Mouse (Mus musculus) left cerebral cortex, adult 2 months (tissue): ENCODE data around the gene Exd2. TPM values are rescaled to one million over a fixed set of nuclear protein-coding genes. Genes with fewer than 3 reads are reported as not detected.
"Not testable (repeated sequence)": the region's sequence is repeated elsewhere in the genome, so short reads cannot be mapped to it uniquely, and the experiment has no call there.

ENCODE experiments used
- DNase-seq, 2 experiments: peaks; one replicate each; pipeline ENCODE4 v3.0.0; 2021 to 2022; ENCODE audit warnings: low spot score in 2 of 2, mixed read lengths in 1 of 2; ENCODE audit errors: extremely low spot score in 1 of 2
- H3K27ac ChIP-seq: fragments of 200-600 bp; 2 replicates; pipeline ENCODE4 v1.8.1; 2022
- H3K4me3 ChIP-seq: fragments of 200-600 bp; 2 replicates; pipeline ENCODE4 v1.8.1; 2022
- CTCF ChIP-seq: fragments of 200-600 bp; IDR thresholded peaks from 2 replicates; pipeline ENCODE4 v1.8.1; 2022; ENCODE audit warnings: antibody characterized with exemption, mild to moderate bottlenecking, moderate library complexity
- intact Hi-C: fragments of 180-260 bp; cut with DNase I; formaldehyde crosslinking; loops from one replicate; pipeline ENCODE4 v1.15.1; 2025
- total RNA-seq, 2 experiments: library from RNA; stranded (reverse); gene quantifications; 2 replicates each; pipeline ENCODE4 v1.2.3; 2021

Gene Exd2
- total RNA-seq, 2 experiments from 2014 or later = 138 to 142 TPM

DNA sequence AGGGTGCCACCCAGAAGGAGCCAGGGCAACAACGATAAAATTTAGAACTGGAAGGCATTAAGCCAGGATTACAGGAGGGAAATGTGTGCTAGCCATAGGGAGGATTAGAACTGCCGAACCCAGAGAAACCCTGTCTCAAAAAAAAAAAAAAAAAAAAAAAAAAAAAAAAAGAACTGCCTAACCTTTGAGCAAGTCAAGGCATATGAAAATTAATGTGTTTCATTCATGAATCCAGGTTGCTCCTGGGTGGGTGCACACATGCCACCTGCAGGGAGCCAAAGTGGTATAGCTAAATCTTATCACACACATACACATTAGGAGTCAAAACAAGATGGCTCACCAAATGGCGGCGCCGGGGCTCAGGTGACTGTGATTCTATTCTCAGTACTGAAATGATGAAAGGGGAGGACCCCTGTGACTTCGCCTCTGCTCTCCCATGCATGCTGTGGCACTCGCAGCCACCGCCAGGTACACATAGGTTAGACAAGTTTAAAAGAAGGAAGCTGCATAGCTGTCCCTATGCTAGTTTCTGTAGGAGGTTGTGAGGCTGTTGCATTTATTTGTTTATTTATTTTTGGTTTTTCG, 18.3 kb upstream of the Exd2 start:
- H3K27ac ChIP-seq = no peak overlapping the region
- intact Hi-C loops = no loop called here
- no peak overlapping the region for H3K4me3 ChIP-seq
- no peak for TF ChIP-seq CTCF
- DNase-seq = no peak

- intact Hi-C loops = no loop called here
- no peak overlapping the region for H3K4me3 ChIP-seq
- TF ChIP-seq CTCF = no peak
- no peak overlapping the region for H3K27ac ChIP-seq
- DNase-seq = no peak
Measured at GRCm38 (mm10) chr12:80453506-80453905, 9.4 kb upstream of the Exd2 start.

DNA sequence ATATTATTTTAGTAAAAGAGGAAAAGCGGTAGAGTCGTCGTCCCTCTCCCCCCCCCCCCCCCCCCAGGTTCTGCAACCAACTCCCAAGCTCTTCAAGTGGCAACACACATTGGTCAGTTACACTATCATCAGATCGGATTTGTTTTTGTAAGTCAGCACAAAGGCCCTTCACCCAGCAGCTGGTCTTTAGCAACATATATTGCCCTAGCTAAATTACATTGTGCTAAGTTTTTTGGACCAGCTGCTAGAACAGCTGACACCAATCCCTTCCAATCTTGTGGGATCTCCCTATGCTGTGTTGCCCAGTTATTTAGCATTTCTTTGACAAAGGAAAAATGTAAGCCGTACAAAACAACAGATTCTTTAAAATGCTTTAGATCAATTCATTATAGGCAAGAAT, 4.9 kb upstream of the Exd2 start:
- no peak overlapping the region for H3K4me3 ChIP-seq
- intact Hi-C loops = no loop called here
- TF ChIP-seq CTCF = no peak
- DNase-seq = no peak
- H3K27ac ChIP-seq = no peak overlapping the region

GRCm38 (mm10) chr12:80462292-80462896, 501 bp upstream of the Exd2 start:
- H3K27ac ChIP-seq = peak overlapping the region; percentile 95
- not testable (repeated sequence) for DNase-seq
- intact Hi-C loops = loop anchor here (10.0 kb wide), 1 partner anchor 308 kb away; no protein-coding TSS in a partner anchor

DNA sequence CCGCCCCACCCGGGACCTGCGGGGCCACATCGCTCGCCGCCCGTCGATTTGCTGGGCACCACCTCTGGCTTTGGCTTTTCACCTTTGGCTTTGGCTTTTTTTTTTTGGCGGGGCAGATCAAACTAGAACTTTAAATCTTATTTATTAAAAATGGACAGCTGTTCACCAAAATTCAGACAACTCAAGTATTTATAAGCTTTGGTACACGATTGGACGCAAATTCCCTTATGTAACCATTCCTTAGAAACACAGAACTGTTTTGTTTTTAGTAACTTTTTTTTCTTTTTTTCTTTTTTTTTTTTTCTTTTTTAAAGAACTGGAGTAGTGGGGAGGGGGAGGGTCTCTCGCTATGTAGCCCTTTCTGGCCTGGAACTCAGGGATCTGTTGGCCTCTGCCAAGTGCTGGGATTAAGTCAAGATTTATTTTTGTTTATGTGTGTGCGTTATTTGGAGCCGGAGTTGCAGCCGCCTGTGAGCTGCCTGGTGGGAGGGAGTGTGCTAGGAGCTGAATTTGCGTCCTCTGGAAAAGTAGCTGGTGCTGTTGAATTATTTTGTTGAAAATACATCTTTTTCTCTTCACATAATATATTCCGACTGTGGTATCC, 873 bp downstream of the Exd2 start:
- DNase-seq = no peak
- TF ChIP-seq CTCF = no peak
- intact Hi-C loops = loop anchor here (1.0 to 10.0 kb wide), 2 partner anchors 27 to 309 kb away; partner anchors contain the start of gene Dcaf5
- peak overlapping the region; percentile 80 for H3K4me3 ChIP-seq
- peak overlapping the region; percentile 95 for H3K27ac ChIP-seq

More at GRCm38 (mm10) chr12:80462292-80462896, 501 bp upstream of the Exd2 start:
- peak overlapping the region; percentile 80 for H3K4me3 ChIP-seq

GRCm38 (mm10) chr12:80470206-80470605, 7.3 kb downstream of the Exd2 start:
- Histone ChIP-seq H3K4me3 (no peak overlapping the region), H3K27ac (no peak overlapping the region)
- no peak for TF ChIP-seq CTCF
- no peak for DNase-seq
- intact Hi-C loops = no loop called here

GRCm38 (mm10) chr12:80471926-80472325, 9.0 kb downstream of the Exd2 start:
- intact Hi-C loops = no loop called here
- no peak for DNase-seq
- Histone ChIP-seq H3K4me3 (no peak overlapping the region), H3K27ac (no peak overlapping the region)
- TF ChIP-seq CTCF = no peak

GRCm38 (mm10) chr12:80473731-80474130, 10.8 kb downstream of the Exd2 start:
- H3K27ac ChIP-seq = no peak overlapping the region
- H3K4me3 ChIP-seq = no peak overlapping the region
- intact Hi-C loops = no loop called here
- TF ChIP-seq CTCF = no peak
- no peak for DNase-seq

DNA sequence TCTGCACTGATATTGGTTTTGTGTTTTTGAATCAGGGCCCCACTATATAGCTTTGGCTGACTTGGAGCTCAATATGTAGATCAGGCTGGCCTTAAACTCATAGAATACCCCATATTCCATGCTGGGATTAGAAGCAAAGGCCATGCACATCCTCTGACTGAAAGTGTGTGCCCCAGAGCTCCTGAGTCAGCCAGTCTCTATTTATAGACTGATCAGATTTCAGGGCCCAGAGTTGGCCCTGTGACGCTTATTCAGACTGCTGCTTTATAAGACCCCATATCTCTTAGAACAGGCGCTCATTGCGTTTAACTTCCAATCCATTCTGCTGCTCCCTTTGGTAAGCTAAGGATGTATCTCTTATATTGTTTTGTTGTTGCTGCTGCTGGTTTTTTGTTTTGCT, 17.1 kb downstream of the Exd2 start:
- Histone ChIP-seq H3K4me3 (no peak overlapping the region), H3K27ac (no peak overlapping the region)
- intact Hi-C loops = no loop called here
- no peak for TF ChIP-seq CTCF
- DNase-seq = no peak

- no peak for DNase-seq
- TF ChIP-seq CTCF = no peak; the same call in 1 of the 2 replicates
- Histone ChIP-seq H3K27ac (no peak overlapping the region), H3K4me3 (no peak overlapping the region)
- intact Hi-C loops = no loop called here
Measured at GRCm38 (mm10) chr12:80483397-80483796, 20.5 kb downstream of the Exd2 start.

DNA sequence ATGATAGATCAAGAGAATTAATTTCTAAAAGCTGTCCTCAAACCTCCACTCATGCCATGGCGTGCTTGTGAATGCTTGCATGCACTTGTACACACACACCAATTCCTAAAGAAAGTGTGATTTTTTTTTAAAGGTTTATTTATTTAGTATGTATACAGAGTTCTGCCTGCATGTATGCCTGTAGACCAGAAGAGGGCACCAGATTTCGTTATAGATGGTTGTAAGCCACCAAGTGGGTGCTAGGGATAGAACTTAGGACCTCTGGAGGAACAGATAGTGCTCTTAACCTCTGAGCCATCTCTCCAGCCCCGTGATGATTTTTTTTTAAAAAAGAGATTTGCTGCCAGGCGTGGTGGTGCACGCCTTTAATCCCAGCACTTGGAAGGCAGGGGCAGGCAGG, 30.4 kb downstream of the Exd2 start:
- TF ChIP-seq CTCF = peak; percentile 6
- DNase-seq = no peak
- intact Hi-C loops = no loop called here
- no peak overlapping the region for H3K27ac ChIP-seq
- no peak overlapping the region for H3K4me3 ChIP-seq

GRCm38 (mm10) chr12:80495691-80496090, 32.8 kb downstream of the Exd2 start:
- intact Hi-C loops = loop anchor here (5.0 kb wide), 2 partner anchors 147 to 177 kb away; partner anchors contain the start of genes Erh and Slc39a9

More at GRCm38 (mm10) chr12:80495691-80496090, 32.8 kb downstream of the Exd2 start:
- Histone ChIP-seq H3K27ac (no peak overlapping the region), H3K4me3 (no peak overlapping the region)
- TF ChIP-seq CTCF = no peak
- DNase-seq = no peak
